Mouse (Mus musculus) heart, embryonic 11.5 days (tissue): ENCODE data around the gene Pram1. TPM values are rescaled to one million over a fixed set of nuclear protein-coding genes. Genes with fewer than 3 reads are reported as not detected.
"Not testable (repeated sequence)": the region's sequence is repeated elsewhere in the genome, so short reads cannot be mapped to it uniquely, and the experiment has no call there.

Source experiments
- ATAC-seq: fragments of 200-750 bp; cut with Nextera tagmentation; replicated peaks from 2 replicates; pipeline ENCODE4 v1.8.0; 2017; ENCODE audit warnings: moderate library complexity; ENCODE audit not compliant: insufficient number of reproducible peaks, low FRiP score, low TSS enrichment
- H3K27ac ChIP-seq: fragments of 300-500 bp; sonication (generic); 2 replicates; pipeline ENCODE4 v1.5.1; 2014; ENCODE audit warnings: mild to moderate bottlenecking, low read depth, low read length
- H3K27me3 ChIP-seq: fragments of 300-500 bp; sonication (generic); 2 replicates; pipeline ENCODE4 v1.6.1; 2014; ENCODE audit warnings: mild to moderate bottlenecking, low read length, mixed read lengths; ENCODE audit not compliant: control insufficient read depth, insufficient read depth
- H3K36me3 ChIP-seq: fragments of 300-500 bp; sonication (generic); 2 replicates; pipeline ENCODE4 v1.6.1; 2014; ENCODE audit warnings: mild to moderate bottlenecking, low read length, moderate library complexity, mixed read lengths; ENCODE audit not compliant: control insufficient read depth, insufficient read depth
- H3K4me1 ChIP-seq: fragments of 300-500 bp; sonication (generic); 2 replicates; pipeline ENCODE4 v1.6.1; 2014; ENCODE audit warnings: low read length; ENCODE audit not compliant: control insufficient read depth, insufficient read depth
- H3K4me2 ChIP-seq: fragments of 300-500 bp; sonication (generic); 2 replicates; pipeline ENCODE4 v1.6.1; 2014; ENCODE audit warnings: mild to moderate bottlenecking, moderate library complexity
- H3K4me3 ChIP-seq: fragments of 300-500 bp; sonication (generic); 2 replicates; pipeline ENCODE4 v1.5.1; 2014; ENCODE audit warnings: low read depth, low read length
- H3K9ac ChIP-seq: fragments of 300-500 bp; sonication (generic); 2 replicates; pipeline ENCODE4 v1.6.1; 2014; ENCODE audit warnings: mild to moderate bottlenecking, low read depth, low read length, moderate library complexity
- H3K9me3 ChIP-seq: fragments of 300-500 bp; sonication (generic); replicated peaks from 2 replicates; pipeline ENCODE4 v1.6.1; 2016; ENCODE audit warnings: low read length; ENCODE audit not compliant: control insufficient read depth
- WGBS: fragments of 180-500 bp; shearing (Covaris S2); extraction: QIAGEN DNeasy Blood & Tissue Kit; methylation state at CpG from one replicate; pipeline ENCODE4 v1.1.7; 2014; ENCODE audit not compliant: insufficient replicate concordance; 5-methylcytosine and 5-hydroxymethylcytosine counted together
- polyA plus RNA-seq: library from polyadenylated mRNA; unstranded; fragments of >200 nt; fragmentation: Nextera tagmentation; extraction: Ambion mirVana; gene quantifications from 2 replicates; pipeline ENCODE4 v1.2.1, GENCODE M21; 2014

The Pram1 gene
- polyA plus RNA-seq: 0.43 and 0.62 TPM in 2 replicates

DNA sequence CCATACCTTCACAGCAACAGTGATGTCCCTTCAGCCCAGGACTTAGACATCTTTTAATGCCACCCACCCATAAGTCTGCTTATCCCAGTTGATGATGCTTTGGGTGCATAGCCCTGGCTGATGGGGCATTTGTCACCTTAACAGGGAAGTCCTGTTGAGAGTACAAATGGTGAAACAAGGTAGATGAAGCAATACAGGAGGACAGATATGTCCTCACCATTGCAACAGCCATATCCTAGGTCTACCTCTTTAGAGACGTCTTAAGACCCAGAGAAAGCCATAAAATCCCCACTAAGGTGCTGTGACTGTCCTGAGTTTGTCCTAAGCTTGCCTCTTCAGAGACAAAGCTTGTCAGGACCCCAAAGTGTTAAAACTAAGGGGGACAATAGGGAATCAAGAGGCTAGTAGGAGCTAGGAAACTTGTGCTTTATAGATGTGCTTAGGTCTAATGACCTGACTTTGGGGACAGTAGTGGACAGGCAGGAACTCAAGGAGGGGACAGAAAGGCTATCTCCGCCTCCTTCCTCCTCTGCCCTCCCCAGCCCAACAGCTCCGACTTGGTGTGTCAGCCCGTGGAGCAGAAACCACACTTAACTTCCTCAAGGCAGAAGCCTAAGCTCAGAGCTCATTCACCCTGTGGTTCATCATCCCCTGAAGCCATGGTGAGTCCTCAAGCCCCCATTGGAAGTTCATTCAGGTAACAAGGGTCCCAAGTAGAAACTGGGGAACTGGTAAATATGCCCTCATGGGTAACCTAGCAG is at the start of gene Pram1:
Gene Pram1, plus strand, starts transcription at position 541 of the 761 bp plus-strand sequence.
- Histone ChIP-seq H3K9ac (no peak within 1 kb of the TSS), H3K27ac (no peak within 1 kb of the TSS), H3K4me1 (0 out of 2 replicates have a peak, but pooled peaks cover 2% of the 10 kb centered on the region), H3K4me3 (no peak within 1 kb of the TSS), H3K9me3 (no peaks in the 10 kb centered on the region), H3K36me3 (peaks cover 9% of the 10 kb centered on the region; the same call in 1 of the 2 replicates), H3K27me3 (no peaks in the 10 kb centered on the region), H3K4me2 (no peak within 1 kb of the TSS)
- ATAC-seq: no peak
- 74% methylated on average over 4 of the region's 4 CpGs for WGBS

DNA sequence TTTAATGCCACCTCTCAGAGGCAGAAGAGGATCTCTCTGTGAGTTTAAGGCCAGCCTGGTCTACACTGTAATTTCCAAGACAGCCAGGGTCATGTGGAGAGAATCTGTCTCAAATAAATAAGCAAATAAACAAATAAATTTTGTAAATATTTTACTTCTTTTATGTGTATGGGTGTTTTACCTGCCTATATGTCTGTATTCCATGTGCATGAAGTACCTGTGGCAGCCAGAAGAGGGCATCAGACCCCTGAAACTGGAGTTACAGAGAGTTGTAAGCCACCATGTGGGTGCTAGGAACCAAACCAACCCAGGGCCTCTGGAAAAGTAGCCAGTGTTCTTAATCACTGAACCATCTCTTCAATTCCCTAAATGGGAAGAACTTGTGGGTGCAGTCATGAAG is 40.6 kb upstream of the Pram1 start:
- no peaks in the 10 kb centered on the region for H3K36me3 ChIP-seq
- no peak overlapping the region for H3K4me2 ChIP-seq
- ATAC-seq: no peak

DNA sequence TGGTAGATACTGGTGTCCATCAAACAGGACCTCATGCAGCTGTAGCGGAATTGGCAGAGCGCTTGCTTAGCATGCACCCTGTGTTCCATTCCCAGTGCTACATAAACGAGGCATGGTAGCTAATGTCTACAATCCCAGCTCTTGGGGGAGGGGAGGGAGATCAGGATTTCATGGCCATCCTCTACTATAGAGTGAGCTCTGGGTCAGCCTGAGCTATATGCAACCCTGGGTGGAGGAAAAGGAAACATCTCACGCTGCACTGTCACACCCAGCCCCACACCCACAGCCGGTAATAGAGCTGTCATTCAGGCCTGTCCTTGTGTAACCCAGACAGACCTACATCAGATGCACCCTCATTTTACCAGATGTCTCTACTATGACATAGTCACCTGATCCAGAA is 39.4 kb upstream of the Pram1 start:
- Histone ChIP-seq H3K27me3 (no peaks in the 10 kb centered on the region), H3K9ac (no peak overlapping the region), H3K36me3 (no peaks in the 10 kb centered on the region), H3K4me2 (no peak overlapping the region), H3K4me3 (no peak overlapping the region), H3K4me1 (no peaks in the 10 kb centered on the region), H3K27ac (no peak overlapping the region), H3K9me3 (no peaks in the 10 kb centered on the region)
- WGBS: 83% methylated on average over 5 of the region's 5 CpGs
- ATAC-seq: no peak

More for the DNA sequence above, 40.6 kb upstream of the Pram1 start:
- no peaks in the 10 kb centered on the region for H3K4me1 ChIP-seq
- H3K4me3 ChIP-seq: no peak overlapping the region
- no peak overlapping the region for H3K27ac ChIP-seq
- no peak overlapping the region for H3K9ac ChIP-seq
- H3K27me3 ChIP-seq: no peaks in the 10 kb centered on the region
- no peaks in the 10 kb centered on the region for H3K9me3 ChIP-seq

DNA sequence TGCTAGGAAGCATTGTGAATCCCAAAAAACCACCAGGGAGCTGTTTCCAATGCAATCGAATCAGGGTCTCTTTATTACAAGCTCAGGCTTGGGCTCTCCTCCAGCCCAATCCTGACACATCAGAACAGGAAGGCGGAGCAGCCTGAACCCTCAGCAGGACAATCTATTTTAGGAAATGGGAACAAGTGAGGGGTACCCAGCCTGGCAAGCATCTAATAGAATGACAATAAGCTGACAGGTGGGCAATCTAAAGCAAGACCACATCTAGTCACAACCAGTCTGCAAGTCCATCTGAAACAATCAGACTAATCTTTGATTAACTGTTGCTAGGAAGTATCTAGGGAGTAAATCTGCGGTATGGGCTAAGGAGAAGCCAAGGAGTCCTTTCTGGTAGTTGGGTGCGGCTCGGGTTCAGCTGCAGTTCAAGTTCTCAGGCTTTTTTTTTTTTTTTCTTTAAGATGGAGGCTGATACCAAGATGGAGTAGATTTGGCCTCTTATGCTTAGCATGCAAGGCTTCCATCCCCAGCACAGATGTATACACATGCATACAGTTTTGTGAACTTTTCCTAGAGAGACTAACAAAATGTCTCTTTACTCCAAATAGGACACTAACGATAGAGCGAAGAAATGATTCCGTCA is 37.9 kb upstream of the Pram1 start:
- Histone ChIP-seq H3K9ac (no peak overlapping the region), H3K4me3 (no peak overlapping the region), H3K4me2 (no peak overlapping the region), H3K4me1 (no peaks in the 10 kb centered on the region), H3K9me3 (no peaks in the 10 kb centered on the region), H3K36me3 (no peaks in the 10 kb centered on the region), H3K27me3 (no peaks in the 10 kb centered on the region), H3K27ac (no peak overlapping the region)
- 84% methylated on average over 8 of the region's 8 CpGs for WGBS
- no peak for ATAC-seq

DNA sequence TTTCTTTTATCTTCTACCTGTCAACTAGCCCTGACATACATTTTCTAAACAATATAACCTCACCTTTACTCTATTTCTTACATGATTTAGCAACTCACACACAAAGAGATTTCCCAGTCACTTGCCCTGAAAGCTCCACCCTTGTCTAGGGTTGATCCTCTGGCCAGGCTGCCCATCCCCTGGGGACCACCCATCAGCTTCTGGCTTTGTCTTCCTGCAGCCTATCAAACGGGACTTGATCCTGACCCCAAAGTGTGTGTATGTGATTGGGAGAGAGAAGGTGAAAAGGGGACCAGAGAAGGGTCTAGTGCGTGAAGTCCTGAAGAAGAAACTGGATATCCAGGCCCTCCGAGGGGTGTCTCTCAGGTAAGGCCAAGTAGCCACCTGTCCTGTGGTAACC is 37.0 kb upstream of the Pram1 start:
- H3K36me3 ChIP-seq: no peaks in the 10 kb centered on the region
- no peaks in the 10 kb centered on the region for H3K4me1 ChIP-seq
- no peak overlapping the region for H3K4me3 ChIP-seq
- ATAC-seq: no peak
- no peak overlapping the region for H3K4me2 ChIP-seq
- 77% methylated on average over 3 of the region's 3 CpGs for WGBS
- no peak overlapping the region for H3K9ac ChIP-seq
- no peaks in the 10 kb centered on the region for H3K27me3 ChIP-seq
- H3K9me3 ChIP-seq: no peaks in the 10 kb centered on the region
- no peak overlapping the region for H3K27ac ChIP-seq

DNA sequence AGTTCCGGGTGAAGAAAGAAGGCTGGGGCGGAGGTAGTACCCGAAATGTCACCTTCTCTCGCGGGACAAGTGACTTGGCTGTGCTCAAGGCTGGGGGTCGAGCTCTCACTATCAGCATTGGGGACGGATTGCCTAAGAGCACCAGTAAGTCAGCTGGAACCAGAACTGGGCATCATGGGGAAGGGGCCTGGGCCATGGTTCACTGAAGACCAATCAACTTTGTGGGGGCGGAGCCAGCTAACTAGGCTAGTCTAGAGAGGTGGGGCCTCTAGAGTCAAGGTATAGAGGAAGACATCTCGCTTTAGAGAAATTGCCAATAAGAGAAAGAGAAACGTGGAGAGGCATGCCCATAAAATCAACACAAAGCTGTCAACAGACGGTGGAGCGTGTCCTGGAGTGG is 35.9 kb upstream of the Pram1 start:
- 75% methylated on average over 12 of the region's 12 CpGs for WGBS
- H3K36me3 ChIP-seq: no peaks in the 10 kb centered on the region
- no peak for ATAC-seq
- H3K27me3 ChIP-seq: no peaks in the 10 kb centered on the region
- H3K4me1 ChIP-seq: no peaks in the 10 kb centered on the region
- H3K4me3 ChIP-seq: no peak overlapping the region
- H3K9me3 ChIP-seq: no peaks in the 10 kb centered on the region
- no peak overlapping the region for H3K9ac ChIP-seq
- H3K27ac ChIP-seq: no peak overlapping the region
- H3K4me2 ChIP-seq: no peak overlapping the region

DNA sequence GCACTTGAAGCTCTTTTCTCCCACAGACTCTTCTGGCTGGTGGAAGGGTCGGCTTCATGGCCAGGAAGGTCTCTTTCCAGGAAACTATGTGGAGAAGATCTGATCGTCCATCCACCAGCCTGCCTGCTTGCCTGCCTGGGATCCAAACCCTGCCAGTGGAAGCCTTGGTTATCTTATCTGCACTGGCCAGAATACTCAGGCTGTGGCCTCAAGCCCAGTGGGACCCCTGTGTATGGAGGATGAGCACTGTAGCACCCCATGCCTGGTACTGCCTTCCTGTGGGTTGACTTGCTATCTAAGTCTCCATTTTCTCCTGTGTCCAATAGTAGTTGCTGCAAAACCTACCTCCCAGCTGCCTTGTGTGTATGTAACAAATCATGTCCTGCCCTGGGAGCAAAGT is 30.6 kb upstream of the Pram1 start:
- 45% methylated on average over 2 of the region's 2 CpGs for WGBS
- no peak for ATAC-seq
- H3K4me2 ChIP-seq: no peak overlapping the region

DNA sequence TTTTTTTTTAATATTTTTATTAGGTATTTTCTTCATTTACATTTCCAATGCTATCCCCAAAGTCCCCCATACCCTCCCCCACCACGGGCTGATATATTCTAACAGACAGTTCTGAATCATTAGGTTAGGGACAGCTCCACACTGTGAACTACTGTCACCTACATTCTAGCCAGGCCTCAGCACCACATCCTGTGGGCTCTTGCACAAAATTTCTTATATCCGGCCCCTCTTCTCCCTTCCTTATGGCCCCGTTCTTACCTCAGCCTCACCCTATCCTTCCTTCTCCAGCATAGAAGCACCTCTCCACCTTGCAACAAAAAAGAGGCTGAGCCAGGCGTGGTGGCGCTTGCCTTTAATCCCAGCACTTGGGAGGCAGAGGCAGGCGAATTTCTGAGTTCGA is 27.3 kb upstream of the Pram1 start:
- Histone ChIP-seq H3K9me3 (no peaks in the 10 kb centered on the region), H3K27me3 (no peaks in the 10 kb centered on the region), H3K27ac (no peak overlapping the region), H3K4me2 (no peak overlapping the region), H3K4me1 (no peaks in the 10 kb centered on the region), H3K36me3 (no peaks in the 10 kb centered on the region), H3K4me3 (no peak overlapping the region), H3K9ac (no peak overlapping the region)
- WGBS: 85% methylated on average over 7 of the region's 7 CpGs
- no peak for ATAC-seq

More for the DNA sequence above, 30.6 kb upstream of the Pram1 start:
- Histone ChIP-seq H3K36me3 (no peaks in the 10 kb centered on the region), H3K27ac (no peak overlapping the region), H3K9me3 (no peaks in the 10 kb centered on the region), H3K4me3 (no peak overlapping the region), H3K4me1 (no peaks in the 10 kb centered on the region), H3K27me3 (no peaks in the 10 kb centered on the region), H3K9ac (no peak overlapping the region)

DNA sequence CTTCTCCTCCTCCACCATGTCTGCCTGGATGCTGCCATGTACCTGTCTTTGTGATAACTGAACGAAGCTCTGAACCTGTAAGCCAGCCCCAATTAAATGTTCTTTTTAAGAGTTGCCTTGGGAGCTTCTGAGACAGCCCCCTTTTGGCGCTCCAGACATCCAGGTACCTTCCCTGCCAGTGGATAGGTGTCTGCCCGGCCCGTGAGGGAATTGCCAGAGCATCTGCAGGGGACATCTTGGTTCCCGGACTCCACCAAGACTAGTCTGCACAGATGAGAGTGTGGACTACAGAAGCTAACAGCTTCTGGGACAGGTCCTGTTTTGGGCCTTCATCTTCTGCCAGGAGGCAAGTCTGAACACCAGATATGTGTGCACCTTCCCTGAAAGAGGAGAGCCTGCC is 24.1 kb upstream of the Pram1 start:
- not testable (repeated sequence) for H3K36me3 ChIP-seq, H3K9me3 ChIP-seq, H3K4me2 ChIP-seq, H3K9ac ChIP-seq, H3K27me3 ChIP-seq, H3K27ac ChIP-seq, H3K4me3 ChIP-seq, ATAC-seq, H3K4me1 ChIP-seq
- WGBS: 68% methylated on average over 5 of the region's 5 CpGs
